Mouse (Mus musculus): ENCODE results near the gene Cnnm4. TPM values are rescaled to one million over a fixed set of nuclear protein-coding genes. Genes with fewer than 3 reads are reported as not detected.

Gene Cnnm4
- polyA plus RNA-seq, 1 experiment: 14.3 TPM

- Histone ChIP-seq H3K36me3 (ENCODE audit: control insufficient read depth, insufficient read depth, low read length) (no peaks in the 10 kb centered on the region), H3K4me1 (ENCODE audit: control insufficient read depth, insufficient read depth, low read length) (peaks cover 5% of the 10 kb centered on the region; the same call in 1 of the 2 replicates), H3K27me3 (replicated peaks; ENCODE audit: control insufficient read depth, insufficient read depth, low read length) (no peaks in the 10 kb centered on the region), H3K27ac (ENCODE audit: insufficient read depth, low read depth, low read length) (no peak overlapping the region), H3K4me3 (ENCODE audit: insufficient read depth, low read depth, low read length) (no peak overlapping the region)
- WGBS: 41% methylated on average over 9 of the region's 9 CpGs
- DNase-seq: peak; percentile 57
- TF ChIP-seq POLR2A (IDR thresholded peaks at IDR 0.05; ENCODE audit: low read depth, low read length): no peak
Observed at GRCm38 (mm10) chr1:36547981-36548598, 76.7 kb downstream of the Cnnm4 start.

GRCm38 (mm10) chr1:36548771-36549170, 77.4 kb downstream of the Cnnm4 start:
- no peak for DNase-seq
- Histone ChIP-seq H3K36me3 (ENCODE audit: control insufficient read depth, insufficient read depth, low read length) (no peaks in the 10 kb centered on the region), H3K4me3 (ENCODE audit: insufficient read depth, low read depth, low read length) (no peak overlapping the region), H3K27ac (ENCODE audit: insufficient read depth, low read depth, low read length) (no peak overlapping the region), H3K4me1 (ENCODE audit: control insufficient read depth, insufficient read depth, low read length) (peaks cover 5% of the 10 kb centered on the region; the same call in 1 of the 2 replicates), H3K27me3 (replicated peaks; ENCODE audit: control insufficient read depth, insufficient read depth, low read length) (no peaks in the 10 kb centered on the region)
- TF ChIP-seq POLR2A (IDR thresholded peaks at IDR 0.05; ENCODE audit: low read depth, low read length): no peak
- no peak for TF ChIP-seq CTCF (conservative IDR thresholded peaks at IDR 0.05; ENCODE audit: insufficient read depth, insufficient read length, low read depth, low read length)
- WGBS: 65% methylated on average over 8 of the region's 8 CpGs

GRCm38 (mm10) chr1:36549491-36549890, 78.1 kb downstream of the Cnnm4 start:
- WGBS: 66% methylated on average over 18 of the region's 18 CpGs
- no peaks in the 10 kb centered on the region for H3K27me3 ChIP-seq (replicated peaks; ENCODE audit: control insufficient read depth, insufficient read depth, low read length)
- DNase-seq: no peak
- H3K4me3 ChIP-seq (ENCODE audit: insufficient read depth, low read depth, low read length): no peak overlapping the region
- peaks cover 3% of the 10 kb centered on the region; the same call in 1 of the 2 replicates for H3K4me1 ChIP-seq (ENCODE audit: control insufficient read depth, insufficient read depth, low read length)
- no peak for TF ChIP-seq POLR2A (IDR thresholded peaks at IDR 0.05; ENCODE audit: low read depth, low read length)
- no peak for TF ChIP-seq CTCF (conservative IDR thresholded peaks at IDR 0.05; ENCODE audit: insufficient read depth, insufficient read length, low read depth, low read length)
- no peak overlapping the region for H3K27ac ChIP-seq (ENCODE audit: insufficient read depth, low read depth, low read length)
- no peaks in the 10 kb centered on the region for H3K36me3 ChIP-seq (ENCODE audit: control insufficient read depth, insufficient read depth, low read length)

- DNase-seq: no peak
- no peaks in the 10 kb centered on the region for H3K36me3 ChIP-seq (ENCODE audit: control insufficient read depth, insufficient read depth, low read length)
- no peak overlapping the region for H3K27ac ChIP-seq (ENCODE audit: insufficient read depth, low read depth, low read length)
- peaks cover 3% of the 10 kb centered on the region; the same call in 1 of the 2 replicates for H3K4me1 ChIP-seq (ENCODE audit: control insufficient read depth, insufficient read depth, low read length)
- TF ChIP-seq POLR2A (IDR thresholded peaks at IDR 0.05; ENCODE audit: low read depth, low read length) (no peak), CTCF (conservative IDR thresholded peaks at IDR 0.05; ENCODE audit: insufficient read depth, insufficient read length, low read depth, low read length) (no peak; the same call in 1 of the 2 replicates)
- H3K27me3 ChIP-seq (replicated peaks; ENCODE audit: control insufficient read depth, insufficient read depth, low read length): no peaks in the 10 kb centered on the region
- 74% methylated on average over 20 of the region's 20 CpGs for WGBS
- H3K4me3 ChIP-seq (ENCODE audit: insufficient read depth, low read depth, low read length): no peak overlapping the region
Observed at GRCm38 (mm10) chr1:36550075-36550863, 78.8 kb downstream of the Cnnm4 start.

- H3K36me3 ChIP-seq (ENCODE audit: control insufficient read depth, insufficient read depth, low read length): no peaks in the 10 kb centered on the region
- no peaks in the 10 kb centered on the region for H3K4me1 ChIP-seq (ENCODE audit: control insufficient read depth, insufficient read depth, low read length)
- H3K27ac ChIP-seq (ENCODE audit: insufficient read depth, low read depth, low read length): no peak overlapping the region
- WGBS: 81% methylated on average over 17 of the region's 17 CpGs
- no peak for TF ChIP-seq POLR2A (IDR thresholded peaks at IDR 0.05; ENCODE audit: low read depth, low read length)
- no peak for TF ChIP-seq CTCF (conservative IDR thresholded peaks at IDR 0.05; ENCODE audit: insufficient read depth, insufficient read length, low read depth, low read length)
- H3K4me3 ChIP-seq (ENCODE audit: insufficient read depth, low read depth, low read length): no peak overlapping the region
- no peaks in the 10 kb centered on the region for H3K27me3 ChIP-seq (replicated peaks; ENCODE audit: control insufficient read depth, insufficient read depth, low read length)
- DNase-seq: no peak
Observed at GRCm38 (mm10) chr1:36551904-36552303, 80.5 kb downstream of the Cnnm4 start.

GRCm38 (mm10) chr1:36552506-36552905, 81.1 kb downstream of the Cnnm4 start:
- Histone ChIP-seq H3K4me1 (ENCODE audit: control insufficient read depth, insufficient read depth, low read length) (no peaks in the 10 kb centered on the region), H3K36me3 (ENCODE audit: control insufficient read depth, insufficient read depth, low read length) (no peaks in the 10 kb centered on the region), H3K27ac (ENCODE audit: insufficient read depth, low read depth, low read length) (no peak overlapping the region), H3K27me3 (replicated peaks; ENCODE audit: control insufficient read depth, insufficient read depth, low read length) (no peaks in the 10 kb centered on the region), H3K4me3 (ENCODE audit: insufficient read depth, low read depth, low read length) (no peak overlapping the region)
- TF ChIP-seq CTCF (conservative IDR thresholded peaks at IDR 0.05; ENCODE audit: insufficient read depth, insufficient read length, low read depth, low read length) (no peak), POLR2A (IDR thresholded peaks at IDR 0.05; ENCODE audit: low read depth, low read length) (no peak)
- DNase-seq: no peak
- 60% methylated on average over 16 of the region's 16 CpGs for WGBS
